Mouse (Mus musculus) limb, embryonic 13.5 days (tissue): ENCODE measurements around the gene Macrod2. TPM values are rescaled to one million over a fixed set of nuclear protein-coding genes. Genes with fewer than 3 reads are reported as not detected.

ENCODE experiments used
- ATAC-seq: fragments of 200-750 bp; cut with Nextera tagmentation; 2 replicates; pipeline ENCODE4 v1.8.0; 2017; ENCODE audit warnings: low read depth, moderate number of reproducible peaks, moderate TSS enrichment; ENCODE audit not compliant: low FRiP score
- H3K27ac ChIP-seq: fragments of 300-500 bp; sonication (generic); 2 replicates; pipeline ENCODE4 v1.5.1; 2015; ENCODE audit warnings: inconsistent platforms, mild to moderate bottlenecking, moderate library complexity
- H3K27me3 ChIP-seq: fragments of 300-500 bp; sonication (generic); 2 replicates; pipeline ENCODE4 v1.6.1; 2015; ENCODE audit warnings: mild to moderate bottlenecking, inconsistent platforms
- H3K36me3 ChIP-seq: fragments of 300-500 bp; sonication (generic); 2 replicates; pipeline ENCODE4 v1.6.1; 2015; ENCODE audit warnings: inconsistent platforms, mild to moderate bottlenecking, moderate library complexity
- H3K4me1 ChIP-seq: fragments of 300-500 bp; sonication (generic); 2 replicates; pipeline ENCODE4 v1.6.1; 2015; ENCODE audit warnings: inconsistent platforms
- H3K4me2 ChIP-seq: fragments of 300-500 bp; sonication (generic); replicated peaks from 2 replicates; pipeline ENCODE4 v1.6.1; 2015; ENCODE audit warnings: inconsistent platforms, mild to moderate bottlenecking, moderate library complexity
- H3K4me3 ChIP-seq: fragments of 300-500 bp; sonication (generic); 2 replicates; pipeline ENCODE4 v1.5.1; 2015; ENCODE audit warnings: moderate library complexity, mild to moderate bottlenecking, inconsistent platforms
- H3K9ac ChIP-seq: fragments of 300-500 bp; sonication (generic); 2 replicates; pipeline ENCODE4 v1.6.1; 2015; ENCODE audit warnings: mild to moderate bottlenecking, inconsistent platforms
- H3K9me3 ChIP-seq: fragments of 300-500 bp; sonication (generic); 2 replicates; pipeline ENCODE4 v1.6.1; 2016; ENCODE audit warnings: inconsistent platforms
- WGBS: fragments of 180-500 bp; shearing (Covaris S2); methylation state at CpG from one replicate; pipeline ENCODE4 v1.1.7; 2015; 5-methylcytosine and 5-hydroxymethylcytosine counted together
- polyA plus RNA-seq: library from polyadenylated mRNA; unstranded; fragments of >200 nt; fragmentation: Nextera tagmentation; extraction: Ambion mirVana; gene quantifications from 2 replicates; pipeline ENCODE4 v1.2.1, GENCODE M21; 2015

Macrod2 gene
- polyA plus RNA-seq, 1 experiment from 2014 or later: 36.9 TPM

DNA sequence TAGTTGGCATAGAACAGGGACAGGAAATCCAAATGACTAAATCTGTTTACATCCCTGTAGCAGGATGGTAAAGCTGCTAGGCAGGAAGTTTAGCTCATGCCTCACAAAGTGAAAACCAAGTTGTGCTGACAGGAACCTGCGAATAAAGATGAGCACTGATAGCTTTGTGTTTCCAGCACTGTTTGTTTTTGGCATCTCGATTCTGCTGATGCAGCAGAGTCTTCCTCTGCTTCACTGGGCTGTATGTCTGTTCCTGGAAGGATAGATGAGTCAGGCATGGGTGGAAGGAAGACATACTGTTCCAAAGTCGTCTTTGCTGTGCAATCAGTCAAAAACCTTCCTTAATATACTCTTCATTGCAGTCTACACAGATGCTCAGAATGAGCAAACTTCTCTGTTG is 942.6 kb downstream of the Macrod2 start:
- Histone ChIP-seq H3K36me3 (no peaks in the 10 kb centered on the region), H3K27me3 (no peaks in the 10 kb centered on the region), H3K4me2 (no peak overlapping the region), H3K9ac (no peak overlapping the region), H3K9me3 (no peaks in the 10 kb centered on the region), H3K27ac (no peak overlapping the region), H3K4me1 (no peaks in the 10 kb centered on the region), H3K4me3 (no peak overlapping the region)
- no peak for ATAC-seq
- WGBS: 73% methylated on average over 3 of the region's 3 CpGs

GRCm38 (mm10) chr2:141343988-141344535 is 949.0 kb downstream of the Macrod2 start:
- Histone ChIP-seq H3K4me2 (no peak overlapping the region), H3K4me3 (no peak overlapping the region), H3K27me3 (no peaks in the 10 kb centered on the region), H3K4me1 (no peaks in the 10 kb centered on the region), H3K27ac (no peak overlapping the region), H3K9ac (no peak overlapping the region), H3K9me3 (no peaks in the 10 kb centered on the region), H3K36me3 (no peaks in the 10 kb centered on the region)
- WGBS: 91% methylated on average over 10 of the region's 10 CpGs
- no peak for ATAC-seq

DNA sequence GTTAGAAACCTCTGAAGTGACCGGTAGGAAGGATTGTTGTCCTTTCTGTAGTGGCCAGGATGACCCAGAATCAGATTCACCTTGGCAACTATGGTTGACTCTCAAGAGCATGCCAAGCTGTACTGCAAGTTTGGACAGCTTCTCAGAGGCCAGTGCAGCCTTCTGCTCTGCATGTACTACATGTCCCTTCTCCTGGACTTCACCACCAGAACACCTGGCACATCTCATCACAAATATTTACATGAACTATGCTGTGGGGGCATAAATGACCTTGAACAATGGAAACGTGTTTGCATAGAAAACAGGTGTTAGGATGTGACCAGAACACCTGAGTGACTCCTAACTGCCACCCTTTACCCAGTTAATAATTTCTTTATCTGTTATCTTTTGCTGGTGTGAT is 957.5 kb downstream of the Macrod2 start:
- Histone ChIP-seq H3K27me3 (no peaks in the 10 kb centered on the region), H3K4me3 (no peak overlapping the region), H3K9me3 (no peaks in the 10 kb centered on the region), H3K27ac (no peak overlapping the region), H3K9ac (no peak overlapping the region), H3K4me1 (no peaks in the 10 kb centered on the region), H3K36me3 (no peaks in the 10 kb centered on the region), H3K4me2 (no peak overlapping the region)
- ATAC-seq: no peak
- WGBS: 76% methylated on average over 2 of the region's 2 CpGs

DNA sequence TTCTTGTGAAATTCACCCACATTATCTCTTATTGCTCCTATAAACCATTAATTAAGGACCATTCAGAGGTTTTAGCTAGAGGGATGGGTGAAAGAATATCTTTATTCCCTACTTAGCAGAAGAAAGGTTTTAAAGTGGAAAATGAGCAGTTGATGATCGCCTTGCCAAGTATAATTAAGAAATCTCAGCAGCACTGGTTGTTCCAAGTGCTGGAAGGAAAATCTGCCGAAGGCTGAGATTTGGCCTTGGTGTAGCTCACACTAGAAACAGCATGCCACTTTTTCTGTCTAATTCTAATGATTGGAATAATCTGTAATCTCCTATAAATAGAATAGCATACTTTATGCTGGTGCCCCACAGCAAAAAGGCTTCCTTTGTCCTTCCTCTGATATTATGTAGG is 993.5 kb downstream of the Macrod2 start:
- no peaks in the 10 kb centered on the region for H3K36me3 ChIP-seq
- H3K27me3 ChIP-seq: no peaks in the 10 kb centered on the region
- H3K9me3 ChIP-seq: no peaks in the 10 kb centered on the region
- H3K9ac ChIP-seq: no peak overlapping the region
- WGBS: 85% methylated on average over 2 of the region's 2 CpGs
- H3K4me3 ChIP-seq: no peak overlapping the region
- no peak overlapping the region for H3K4me2 ChIP-seq
- no peak for ATAC-seq
- H3K4me1 ChIP-seq: peaks cover 12% of the 10 kb centered on the region
- no peak overlapping the region for H3K27ac ChIP-seq

- H3K9me3 ChIP-seq: no peaks in the 10 kb centered on the region
Measured at GRCm38 (mm10) chr2:141391229-141391628, 996.1 kb downstream of the Macrod2 start.

GRCm38 (mm10) chr2:141394806-141395205 is 999.7 kb downstream of the Macrod2 start:
- ATAC-seq: no peak
- WGBS: 53% methylated on average over 1 of the region's 1 CpGs

More at GRCm38 (mm10) chr2:141391229-141391628, 996.1 kb downstream of the Macrod2 start:
- Histone ChIP-seq H3K27me3 (no peaks in the 10 kb centered on the region), H3K4me3 (no peak overlapping the region), H3K36me3 (no peaks in the 10 kb centered on the region), H3K9ac (no peak overlapping the region), H3K4me2 (no peak overlapping the region), H3K27ac (no peak overlapping the region), H3K4me1 (peaks cover 12% of the 10 kb centered on the region)
- no peak for ATAC-seq
- whole genome bisulfite sequencing: 84% methylated on average over 4 of the region's 4 CpGs

GRCm38 (mm10) chr2:141408766-141409165 is 1013.7 kb downstream of the Macrod2 start:
- H3K36me3 ChIP-seq: no peaks in the 10 kb centered on the region
- H3K9me3 ChIP-seq: no peaks in the 10 kb centered on the region
- H3K9ac ChIP-seq: no peak overlapping the region
- ATAC-seq: no peak
- H3K4me1 ChIP-seq: no peaks in the 10 kb centered on the region
- H3K27ac ChIP-seq: no peak overlapping the region
- H3K4me2 ChIP-seq: no peak overlapping the region
- no peak overlapping the region for H3K4me3 ChIP-seq
- H3K27me3 ChIP-seq: no peaks in the 10 kb centered on the region
- 26% methylated on average over 2 of the region's 2 CpGs for WGBS

More at GRCm38 (mm10) chr2:141394806-141395205, 999.7 kb downstream of the Macrod2 start:
- no peak overlapping the region for H3K4me2 ChIP-seq
- H3K9me3 ChIP-seq: no peaks in the 10 kb centered on the region
- H3K27me3 ChIP-seq: no peaks in the 10 kb centered on the region
- H3K4me1 ChIP-seq: peaks cover 12% of the 10 kb centered on the region
- no peak overlapping the region for H3K4me3 ChIP-seq
- H3K36me3 ChIP-seq: no peaks in the 10 kb centered on the region
- no peak overlapping the region for H3K9ac ChIP-seq
- H3K27ac ChIP-seq: no peak overlapping the region

DNA sequence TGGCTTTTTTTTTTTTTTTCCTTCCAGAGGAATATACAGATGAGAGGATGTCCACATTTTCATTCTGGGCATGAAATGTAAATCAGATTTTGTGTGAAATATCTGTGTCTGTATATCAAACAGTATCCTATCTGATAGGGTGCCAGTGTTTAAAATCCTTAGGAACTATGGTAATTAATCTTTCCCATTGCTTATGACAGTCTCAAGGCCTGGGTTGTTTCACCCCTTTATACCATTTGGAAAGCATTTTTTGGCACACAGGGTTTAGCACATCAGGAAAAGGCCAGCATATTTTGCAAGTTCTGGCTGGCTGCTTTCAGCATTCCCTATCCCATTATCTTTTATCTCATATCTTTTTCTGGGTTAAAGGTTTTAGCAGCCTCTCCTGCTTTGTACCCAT is 1021.3 kb downstream of the Macrod2 start:
- H3K27me3 ChIP-seq: no peaks in the 10 kb centered on the region
- ATAC-seq: no peak
- no peak overlapping the region for H3K4me2 ChIP-seq
- no peaks in the 10 kb centered on the region for H3K4me1 ChIP-seq
- H3K9ac ChIP-seq: no peak overlapping the region
- no peaks in the 10 kb centered on the region for H3K9me3 ChIP-seq
- no peak overlapping the region for H3K4me3 ChIP-seq
- H3K27ac ChIP-seq: no peak overlapping the region
- H3K36me3 ChIP-seq: no peaks in the 10 kb centered on the region

DNA sequence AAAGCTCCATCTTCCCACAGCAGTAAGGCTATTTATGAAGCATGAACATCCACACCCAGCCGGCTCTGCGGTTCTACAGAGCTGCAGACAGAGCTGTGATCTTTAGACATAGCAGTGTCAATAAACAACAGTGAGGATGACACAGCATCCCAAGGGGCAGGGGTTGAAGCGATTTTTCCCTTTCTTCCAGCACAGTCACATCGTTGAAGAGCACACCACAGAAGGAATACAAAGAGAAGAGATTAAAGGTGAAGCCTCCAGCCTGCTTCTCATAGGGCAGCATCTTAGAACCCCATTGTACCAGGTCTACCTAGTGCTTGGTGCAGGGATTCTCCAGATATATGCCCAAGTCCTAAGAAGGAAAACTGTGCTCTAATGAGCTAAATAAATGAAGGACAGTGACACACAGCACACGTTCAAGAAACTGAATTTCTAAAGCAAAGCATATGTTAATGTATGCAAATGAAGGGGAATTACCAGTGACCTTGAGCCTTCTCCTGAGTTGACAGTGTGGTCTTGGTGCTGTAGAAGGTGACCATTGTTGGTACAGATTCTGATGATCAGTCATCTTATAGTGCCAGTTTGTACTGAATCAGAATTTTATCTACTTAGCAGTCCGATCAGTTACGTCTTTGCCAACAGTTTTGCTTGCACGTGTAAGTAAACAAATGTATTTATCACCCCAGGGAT is 1021.9 kb downstream of the Macrod2 start:
- no peaks in the 10 kb centered on the region for H3K27me3 ChIP-seq
- 66% methylated on average over 8 of the region's 8 CpGs for WGBS
- no peaks in the 10 kb centered on the region for H3K4me1 ChIP-seq
- no peaks in the 10 kb centered on the region for H3K36me3 ChIP-seq
- H3K4me2 ChIP-seq: no peak overlapping the region
- ATAC-seq: no peak
- H3K4me3 ChIP-seq: no peak overlapping the region
- H3K9ac ChIP-seq: no peak overlapping the region
- H3K9me3 ChIP-seq: no peaks in the 10 kb centered on the region
- H3K27ac ChIP-seq: no peak overlapping the region

DNA sequence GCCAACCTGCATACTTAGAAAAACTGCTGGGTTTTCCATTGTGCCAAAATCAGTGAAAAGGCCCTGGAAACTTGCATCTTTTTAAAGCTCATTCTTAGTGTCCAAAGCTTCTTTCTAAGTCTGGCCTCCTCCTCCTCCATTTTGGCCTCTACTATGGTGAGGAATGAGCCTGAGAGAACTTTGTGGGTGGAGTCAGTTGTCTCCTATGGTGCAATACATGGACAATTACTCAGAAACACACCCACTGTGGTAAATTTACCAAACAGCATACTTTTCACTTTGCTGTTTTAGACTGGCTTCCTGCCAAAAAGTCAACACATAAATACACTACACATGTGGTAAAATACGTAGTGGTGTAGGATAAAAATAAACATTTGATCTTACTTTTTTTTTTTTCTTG is 1024.7 kb downstream of the Macrod2 start:
- H3K4me1 ChIP-seq: no peaks in the 10 kb centered on the region
- H3K36me3 ChIP-seq: no peaks in the 10 kb centered on the region
- H3K4me2 ChIP-seq: no peak overlapping the region
- no peaks in the 10 kb centered on the region for H3K27me3 ChIP-seq
- H3K4me3 ChIP-seq: no peak overlapping the region
- ATAC-seq: no peak
- H3K9me3 ChIP-seq: no peaks in the 10 kb centered on the region
- 17% methylated on average over 1 of the region's 1 CpGs for WGBS
- H3K9ac ChIP-seq: no peak overlapping the region
- H3K27ac ChIP-seq: no peak overlapping the region

DNA sequence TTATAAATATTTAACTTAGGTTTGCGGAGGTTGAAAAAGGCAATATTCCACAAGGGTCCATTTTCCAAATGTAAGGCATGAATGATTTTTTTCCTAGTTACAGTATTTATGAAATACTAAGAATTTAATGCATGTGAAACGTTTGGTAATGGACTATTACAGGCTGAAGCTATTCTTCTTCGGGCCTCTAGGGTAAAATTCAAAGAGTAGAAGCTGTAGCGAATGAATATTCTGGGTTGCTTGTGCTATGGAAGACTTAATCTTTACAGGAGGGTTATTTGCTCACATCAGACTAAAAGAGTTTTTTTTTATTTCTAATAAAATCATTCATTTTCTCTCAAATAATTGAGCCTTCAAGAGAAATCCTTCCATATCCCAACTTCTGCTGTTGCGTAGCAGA is 1039.0 kb downstream of the Macrod2 start:
- no peaks in the 10 kb centered on the region for H3K4me1 ChIP-seq
- no peak overlapping the region for H3K4me2 ChIP-seq
- H3K4me3 ChIP-seq: no peak overlapping the region
- no peak for ATAC-seq
- no peak overlapping the region for H3K27ac ChIP-seq
- 78% methylated on average over 5 of the region's 5 CpGs for WGBS
- H3K27me3 ChIP-seq: no peaks in the 10 kb centered on the region
- no peak overlapping the region for H3K9ac ChIP-seq
- H3K36me3 ChIP-seq: no peaks in the 10 kb centered on the region
- no peaks in the 10 kb centered on the region for H3K9me3 ChIP-seq

- Histone ChIP-seq H3K4me1 (no peaks in the 10 kb centered on the region), H3K9me3 (no peaks in the 10 kb centered on the region), H3K4me2 (no peak overlapping the region), H3K4me3 (no peak overlapping the region), H3K27ac (no peak overlapping the region), H3K9ac (no peak overlapping the region), H3K36me3 (no peaks in the 10 kb centered on the region), H3K27me3 (no peaks in the 10 kb centered on the region)
- no peak; the same call in 1 of the 2 replicates for ATAC-seq
- 60% methylated on average over 16 of the region's 16 CpGs for WGBS
Measured at GRCm38 (mm10) chr2:141434731-141435570, 1039.8 kb downstream of the Macrod2 start.
